Mouse (Mus musculus) MEL (cell line): ENCODE results near the gene Pla2g2c. TPM values are rescaled to one million over a fixed set of nuclear protein-coding genes. Genes with fewer than 3 reads are reported as not detected.

Experiments used
- DNase-seq: peaks from one replicate; pipeline ENCODE4 v3.0.0; 2011; ENCODE audit warnings: low read depth, low spot score
- H3K27ac ChIP-seq: 2 replicates; pipeline ENCODE4 v1.5.1; 2012; ENCODE audit warnings: low read depth, mild to moderate bottlenecking, control low read depth, low read length, moderate library complexity; ENCODE audit not compliant: control insufficient read depth
- H3K27me3 ChIP-seq, 2 experiments: fragments of 150-350 bp in 1 of 2; sonication (generic) in 1 of 2; 2 replicates each; pipeline ENCODE4 v1.6.1; 2012; ENCODE audit warnings: low read length in 2 of 2, mild to moderate bottlenecking in 2 of 2, improper control_type of control experiment in 1 of 2, moderate library complexity in 1 of 2; ENCODE audit not compliant: insufficient read depth in 2 of 2, control insufficient read depth in 1 of 2
- H3K36me3 ChIP-seq, 2 experiments: 2 replicates each; pipeline ENCODE4 v1.6.1; 2012 to 2014; ENCODE audit warnings: low read length in 2 of 2, improper control_type of control experiment in 1 of 2, inconsistent platforms in 1 of 2, mild to moderate bottlenecking in 1 of 2; ENCODE audit not compliant: insufficient read depth in 2 of 2, control insufficient read depth in 1 of 2
- H3K4me1 ChIP-seq, 2 experiments: fragments of 150-350 bp in 1 of 2; sonication (generic) in 1 of 2; 2 replicates each; pipeline ENCODE4 v1.6.1; 2012; ENCODE audit warnings: low read length in 2 of 2, improper control_type of control experiment in 1 of 2, mild to moderate bottlenecking in 1 of 2; ENCODE audit not compliant: insufficient read depth in 2 of 2, control insufficient read depth in 1 of 2
- H3K4me3 ChIP-seq, 2 experiments: fragments of 150-350 bp in 1 of 2; sonication (generic) in 1 of 2; 2 replicates each; pipeline ENCODE4 v1.5.1; 2012; ENCODE audit warnings: low read depth in 2 of 2, low read length in 2 of 2, mild to moderate bottlenecking in 2 of 2, moderate library complexity in 2 of 2, control low read depth in 1 of 2, improper control_type of control experiment in 1 of 2; ENCODE audit not compliant: control insufficient read depth in 1 of 2, insufficient read depth in 1 of 2
- H3K79me2 ChIP-seq: 2 replicates; pipeline ENCODE4 v1.6.1; 2012; ENCODE audit warnings: mild to moderate bottlenecking, low read length, moderate library complexity; ENCODE audit not compliant: control insufficient read depth, poor library complexity, insufficient read depth
- H3K9ac ChIP-seq: 2 replicates; pipeline ENCODE4 v1.6.1; 2012; ENCODE audit warnings: low read depth, mild to moderate bottlenecking, control low read depth, low read length, moderate library complexity; ENCODE audit not compliant: control insufficient read depth, poor library complexity, severe bottlenecking
- H3K9me3 ChIP-seq: fragments of 150-350 bp; sonication (generic); replicated peaks from 2 replicates; pipeline ENCODE4 v1.6.1; 2012; ENCODE audit warnings: mild to moderate bottlenecking, low read length, improper control_type of control experiment, moderate library complexity; ENCODE audit not compliant: insufficient read depth
- BHLHE40 ChIP-seq: IDR thresholded peaks from 2 replicates; pipeline ENCODE4 v1.6.1; 2012; ENCODE audit warnings: low read depth, mild to moderate bottlenecking, inconsistent platforms, low read length, improper control_type of control experiment, borderline replicate concordance
- CHD1 ChIP-seq: IDR thresholded peaks from 2 replicates; pipeline ENCODE4 v1.6.1; 2012; ENCODE audit warnings: low read depth, mild to moderate bottlenecking, inconsistent platforms, low read length, improper control_type of control experiment
- CHD2 ChIP-seq: IDR thresholded peaks from 2 replicates; pipeline ENCODE4 v1.6.1; 2011; ENCODE audit warnings: low read length, improper control_type of control experiment
- CTCF ChIP-seq, 3 experiments: IDR thresholded peaks in 2 of 3; conservative IDR thresholded peaks in 1 of 3; 2 replicates each; pipeline ENCODE4 v1.5.1; 2011 to 2012; ENCODE audit warnings: low read length in 3 of 3, low read depth in 2 of 3, mild to moderate bottlenecking in 2 of 3, improper control_type of control experiment in 1 of 3, inconsistent platforms in 1 of 3, mixed read lengths in 1 of 3, moderate library complexity in 1 of 3; ENCODE audit not compliant: control insufficient read depth in 1 of 3, insufficient read depth in 1 of 3, poor library complexity in 1 of 3, severe bottlenecking in 1 of 3
- E2F4 ChIP-seq: IDR thresholded peaks from 2 replicates; pipeline ENCODE4 v1.6.1; 2011; ENCODE audit warnings: low read depth, low read length, improper control_type of control experiment, borderline replicate concordance
- ELF1 ChIP-seq: IDR thresholded peaks from 2 replicates; pipeline ENCODE4 v1.6.1; 2014; ENCODE audit warnings: low read depth, mild to moderate bottlenecking, inconsistent platforms, low read length, improper control_type of control experiment, moderate library complexity
- GATA1 ChIP-seq: IDR thresholded peaks from 2 replicates; pipeline ENCODE4 v1.6.1; 2011; ENCODE audit warnings: low read depth, low read length, improper control_type of control experiment
- HCFC1 ChIP-seq: IDR thresholded peaks from 2 replicates; pipeline ENCODE4 v1.6.1; 2012; ENCODE audit warnings: low read depth, mild to moderate bottlenecking, inconsistent platforms, low read length, improper control_type of control experiment, moderate library complexity
- JUND ChIP-seq: IDR thresholded peaks from 2 replicates; pipeline ENCODE4 v1.6.1; 2011; ENCODE audit warnings: low read depth, mild to moderate bottlenecking, improper control_type of control experiment, low read length
- MAFK ChIP-seq: IDR thresholded peaks from 2 replicates; pipeline ENCODE4 v1.6.1; 2011; ENCODE audit warnings: low read depth, mild to moderate bottlenecking, low read length, improper control_type of control experiment, borderline replicate concordance
- MAX ChIP-seq: IDR thresholded peaks from 2 replicates; pipeline ENCODE4 v1.6.1; 2011; ENCODE audit warnings: low read length, improper control_type of control experiment
- MXI1 ChIP-seq: IDR thresholded peaks from 2 replicates; pipeline ENCODE4 v1.6.1; 2011; ENCODE audit warnings: mild to moderate bottlenecking, low read depth, low read length, improper control_type of control experiment
- POLR2AphosphoS2 ChIP-seq: IDR thresholded peaks from 2 replicates; pipeline ENCODE4 v1.6.1; 2011; ENCODE audit warnings: low read length, improper control_type of control experiment
- POLR2AphosphoS5 ChIP-seq: IDR thresholded peaks from 2 replicates; pipeline ENCODE4 v1.6.1; 2012; ENCODE audit warnings: low read depth, borderline replicate concordance, mild to moderate bottlenecking, inconsistent platforms, low read length, moderate library complexity, mixed read lengths
- SIN3A ChIP-seq: IDR thresholded peaks from 2 replicates; pipeline ENCODE4 v1.6.1; 2012; ENCODE audit warnings: low read length, improper control_type of control experiment, inconsistent platforms
- SMC3 ChIP-seq: IDR thresholded peaks from 2 replicates; pipeline ENCODE4 v1.6.1; 2011; ENCODE audit warnings: low read depth, low read length, improper control_type of control experiment
- USF1 ChIP-seq: IDR thresholded peaks from 2 replicates; pipeline ENCODE4 v1.6.1; 2014; ENCODE audit warnings: low read depth, mild to moderate bottlenecking, inconsistent platforms, low read length, improper control_type of control experiment, moderate library complexity
- USF2 ChIP-seq, 2 experiments: IDR thresholded peaks; 2 replicates each; pipeline ENCODE4 v1.6.1; 2011 to 2012; ENCODE audit warnings: improper control_type of control experiment in 2 of 2, low read length in 2 of 2, borderline replicate concordance in 1 of 2, inconsistent platforms in 1 of 2, low read depth in 1 of 2, mild to moderate bottlenecking in 1 of 2; ENCODE audit not compliant: insufficient read depth in 1 of 2
- ZC3H11A ChIP-seq: IDR thresholded peaks from 2 replicates; pipeline ENCODE4 v1.6.1; 2012; ENCODE audit warnings: low read depth, mild to moderate bottlenecking, inconsistent platforms, low read length, improper control_type of control experiment
- ZNF384 ChIP-seq: IDR thresholded peaks from 2 replicates; pipeline ENCODE4 v1.6.1; 2012; ENCODE audit warnings: low read depth, mild to moderate bottlenecking, inconsistent platforms, low read length, improper control_type of control experiment
- polyA plus RNA-seq, 2 experiments: library from polyadenylated mRNA; stranded (reverse) in 1 of 2; unstranded in 1 of 2; fragments of >175 nt in 1 of 2; fragments of >200 nt in 1 of 2; gene quantifications; 2 replicates each; pipeline versions ENCODE4 v1.2.1 to v1.2.4; 2012; ENCODE audit warnings: low replicate concordance in 2 of 2, low read depth in 1 of 2; ENCODE audit not compliant: insufficient read length in 2 of 2, insufficient read depth in 1 of 2, missing spikeins in 1 of 2
- total RNA-seq: library from RNA; depleted of rRNA; stranded (reverse); fragments of 300-350 nt; gene quantifications from 2 replicates; pipeline ENCODE4 v1.2.3, GENCODE M21; 2012

Gene Pla2g2c
- total and polyA plus RNA-seq, 3 experiments: not detected

DNA sequence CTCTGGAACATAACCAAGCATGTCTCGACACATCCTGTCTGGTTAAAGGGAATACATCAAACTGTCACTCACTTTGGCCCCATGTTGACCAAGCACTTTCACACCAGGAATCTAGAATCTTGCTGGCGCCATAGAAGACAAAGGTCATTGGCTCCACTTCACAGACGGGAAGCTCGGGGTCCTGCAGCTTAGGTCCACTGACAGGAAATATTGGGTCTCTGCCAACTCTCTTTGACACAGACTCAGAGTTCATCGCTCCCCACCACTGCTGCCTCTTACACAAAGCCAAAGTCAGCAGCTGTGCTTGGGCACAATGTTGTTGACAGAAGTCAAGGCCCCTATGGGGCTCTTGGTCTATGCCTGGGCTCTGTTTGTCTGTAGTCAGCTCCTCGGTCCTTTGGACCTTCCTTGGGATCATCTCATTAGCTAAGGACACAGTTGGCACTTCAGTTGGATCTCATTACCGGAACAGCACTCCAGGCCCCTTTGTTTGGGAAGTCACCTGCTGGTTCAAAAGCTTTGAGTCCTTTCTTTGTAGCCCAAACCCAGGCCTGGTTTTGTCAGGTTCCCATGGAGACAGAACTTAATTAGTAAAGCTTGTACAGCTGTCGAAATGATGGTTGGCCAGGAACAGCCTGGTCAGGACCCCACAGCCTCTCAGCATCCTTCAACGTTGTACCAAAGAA, 4.6 kb downstream of the Pla2g2c start:
- no peaks in the 10 kb centered on the region for H3K79me2 ChIP-seq
- no peak overlapping the region for H3K27ac ChIP-seq
- H3K4me1 ChIP-seq: no peaks in the 10 kb centered on the region
- no peaks in the 10 kb centered on the region for H3K27me3 ChIP-seq
- DNase-seq: no peak
- no peaks in the 10 kb centered on the region for H3K9me3 ChIP-seq
- no peaks in the 10 kb centered on the region for H3K36me3 ChIP-seq
- H3K9ac ChIP-seq: no peak overlapping the region
- H3K4me3 ChIP-seq: no peak overlapping the region
- no peak for TF ChIP-seq CHD1
- TF ChIP-seq SMC3: no peak
- TF ChIP-seq BHLHE40: no peak
- TF ChIP-seq ZC3H11A: no peak
- no peak for TF ChIP-seq GATA1
- no peak for TF ChIP-seq CTCF (IDR thresholded peaks at IDR 0.05 in 2 of 3, conservative IDR thresholded peaks at IDR 0.05 in 1 of 3; ENCODE audit: control insufficient read depth in 1 of 3, insufficient read depth in 1 of 3, low read depth in 2 of 3, low read length in 3 of 3, poor library complexity in 1 of 3, severe bottlenecking in 1 of 3)

DNA sequence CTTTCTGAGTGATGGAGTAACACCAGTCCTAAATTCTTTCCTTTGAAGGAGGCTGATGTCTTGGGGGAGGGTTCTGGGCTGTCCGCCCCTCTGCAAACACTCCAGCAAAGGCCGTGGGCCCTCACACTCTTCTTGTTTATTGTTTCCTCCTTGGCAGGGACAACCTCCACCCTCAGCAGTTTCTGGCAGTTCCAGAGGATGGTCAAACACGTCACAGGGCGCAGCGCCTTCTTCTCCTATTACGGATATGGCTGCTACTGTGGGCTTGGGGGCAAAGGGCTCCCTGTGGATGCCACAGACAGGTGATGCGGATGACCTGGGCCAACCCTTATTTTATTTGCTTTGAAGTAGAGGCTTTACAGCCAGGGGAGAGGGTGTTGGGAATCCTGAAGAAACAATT, 9.5 kb downstream of the Pla2g2c start:
- Histone ChIP-seq H3K79me2 (no peaks in the 10 kb centered on the region), H3K27ac (no peak overlapping the region), H3K4me3 (no peak overlapping the region), H3K27me3 (no peaks in the 10 kb centered on the region), H3K4me1 (no peaks in the 10 kb centered on the region), H3K9ac (no peak overlapping the region), H3K36me3 (no peaks in the 10 kb centered on the region), H3K9me3 (no peaks in the 10 kb centered on the region)
- DNase-seq: no peak
- TF ChIP-seq CHD1 (no peak), POLR2AphosphoS5 (no peak), MXI1 (no peak), SIN3A (no peak), MAX (no peak), USF2 (IDR thresholded peaks at IDR 0.05; ENCODE audit: borderline replicate concordance in 1 of 2, insufficient read depth in 1 of 2, low read depth in 1 of 2, low read length in 2 of 2) (no peak), HCFC1 (no peak), GATA1 (no peak), E2F4 (no peak), BHLHE40 (no peak), ELF1 (no peak), MAFK (no peak), USF1 (no peak), CHD2 (no peak), POLR2AphosphoS2 (no peak), ZNF384 (no peak), JUND (no peak)
- TF ChIP-seq, all 39 proteins: peak for 0
